Mouse (Mus musculus): ENCODE results near the gene 4930522H14Rik.

DNA sequence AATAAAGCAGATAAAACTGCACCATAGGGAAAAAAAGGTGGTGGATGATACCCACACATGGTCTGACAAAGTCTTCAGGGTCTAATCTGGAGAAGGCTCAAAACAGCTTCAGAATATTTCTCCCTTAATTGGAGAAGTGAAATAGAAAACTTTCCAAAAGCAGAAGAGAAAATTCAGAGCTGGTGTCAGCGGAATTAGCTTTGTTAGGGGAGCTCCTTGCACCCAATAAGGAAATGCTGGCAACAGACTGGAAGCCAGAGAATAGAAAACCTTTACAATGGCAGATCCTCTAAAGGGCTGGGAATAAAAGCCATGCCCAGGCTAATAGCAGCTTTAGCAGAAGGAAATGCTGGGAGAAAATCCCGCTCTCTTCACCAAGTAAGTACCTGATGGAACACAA lies 15.4 kb upstream of the 4930522H14Rik start:
- no peak for TF ChIP-seq CTCF (IDR thresholded peaks at IDR 0.05; ENCODE audit: low read depth, low read length)
- TF ChIP-seq POLR2A (IDR thresholded peaks at IDR 0.05; ENCODE audit: borderline replicate concordance, low read depth, low read length) = no peak
